Mouse (Mus musculus): ENCODE measurements at regions not wholly inside any gene's neighbourhood (a gene's known extent, or its start where the extent isn't known, plus 50 kb on each side); places are given as distances from the start of the nearest gene placed in this dataset.

DNA sequence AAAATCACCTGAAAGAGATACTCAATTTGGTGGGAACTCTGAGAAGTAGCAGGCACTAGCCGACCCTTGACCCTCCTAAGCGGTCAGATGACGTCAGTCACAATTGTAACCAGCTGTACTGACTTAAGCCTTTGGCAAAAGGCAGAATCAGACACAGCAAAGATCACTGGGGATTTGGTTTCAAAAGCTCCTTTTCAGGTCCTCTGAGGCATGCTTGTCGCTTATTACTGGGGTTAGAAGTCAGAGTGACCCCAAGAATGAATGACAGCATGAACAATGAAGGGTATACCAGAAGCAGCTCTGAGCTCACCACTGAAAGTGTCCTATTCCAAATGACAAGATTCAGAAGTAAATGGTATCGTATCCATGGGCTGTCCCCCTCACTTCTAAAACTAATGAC is 600.6 kb upstream of the Fam174a start:
- TF ChIP-seq CTCF (IDR thresholded peaks at IDR 0.05; ENCODE audit: low read depth) (no peak), EP300 (IDR thresholded peaks at IDR 0.05; ENCODE audit: low read depth) (no peak)
